Mouse (Mus musculus): ENCODE data around the gene Primpol.

Primpol gene

DNA sequence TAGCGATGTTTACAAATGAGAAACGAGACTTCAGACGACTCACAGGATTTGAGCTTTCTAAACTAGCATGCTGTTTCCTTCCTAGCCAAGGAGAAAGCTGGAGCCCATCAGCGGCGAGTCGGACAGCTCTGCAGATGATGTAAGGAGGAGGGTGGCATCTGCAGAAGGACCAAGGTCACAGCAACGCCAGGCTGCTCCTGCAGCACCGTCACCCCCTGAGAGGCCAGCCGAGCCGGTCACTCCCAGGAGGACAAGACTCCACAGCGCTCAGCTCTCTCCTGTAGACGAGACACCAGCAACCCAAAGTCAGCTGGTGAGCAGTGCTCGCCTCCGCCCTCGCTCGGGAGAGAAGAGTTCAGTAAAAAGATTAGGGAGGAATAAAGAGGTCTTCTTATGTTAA lies 54.7 kb downstream of the Primpol start:
- Histone ChIP-seq H3K27me3 (ENCODE audit: control insufficient read depth, insufficient read depth, low read length, poor library complexity, severe bottlenecking) (no peaks in the 10 kb centered on the region), H3K36me3 (ENCODE audit: control insufficient read depth, insufficient read depth, low read length, poor library complexity, severe bottlenecking) (no peaks in the 10 kb centered on the region)
- no peak for DNase-seq (ENCODE audit: low read depth, low spot score)

DNA sequence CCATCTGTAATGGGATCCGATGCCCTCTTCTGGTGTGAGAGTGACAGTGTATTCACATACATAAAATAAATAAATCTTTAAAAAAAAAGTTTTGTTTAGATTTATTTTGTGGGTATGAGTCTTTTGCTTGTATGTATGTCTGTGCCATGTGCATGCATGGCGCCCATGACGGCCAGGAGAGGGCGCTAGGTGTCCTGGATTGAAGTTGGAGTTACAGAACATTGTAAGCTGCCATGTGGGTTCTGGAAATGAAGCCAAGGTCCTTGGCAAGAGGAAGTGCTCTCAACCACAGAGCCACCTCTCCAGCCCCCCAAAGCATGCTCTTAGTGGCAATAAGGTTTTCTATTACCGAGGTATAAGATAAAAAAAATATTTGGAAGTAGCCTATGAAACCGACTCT lies 57.6 kb downstream of the Primpol start:
- Histone ChIP-seq H3K27me3 (ENCODE audit: control insufficient read depth, insufficient read depth, low read length, poor library complexity, severe bottlenecking) (no peaks in the 10 kb centered on the region), H3K36me3 (ENCODE audit: control insufficient read depth, insufficient read depth, low read length, poor library complexity, severe bottlenecking) (no peaks in the 10 kb centered on the region)
- peak; percentile 47 for DNase-seq (ENCODE audit: low read depth, low spot score)

DNA sequence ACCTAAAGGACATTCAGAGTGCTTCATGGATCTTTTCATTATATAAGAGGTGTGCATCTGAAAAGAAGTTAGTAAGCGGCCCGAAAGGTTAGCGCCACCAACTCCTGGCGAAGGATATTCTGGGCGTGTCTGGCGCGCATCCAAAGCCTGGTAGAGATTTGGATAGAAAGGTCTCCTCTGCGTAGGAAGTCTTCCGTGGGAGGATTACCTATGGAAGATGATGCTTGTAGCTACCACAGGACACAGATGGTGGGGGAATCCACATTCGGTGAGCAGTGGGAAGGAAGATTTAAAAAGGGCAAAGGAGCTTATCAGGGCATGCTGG lies 64.6 kb downstream of the Primpol start:
- Histone ChIP-seq H3K27me3 (ENCODE audit: control insufficient read depth, insufficient read depth, low read length, poor library complexity, severe bottlenecking) (no peaks in the 10 kb centered on the region), H3K36me3 (ENCODE audit: control insufficient read depth, insufficient read depth, low read length, poor library complexity, severe bottlenecking) (no peaks in the 10 kb centered on the region)
- no peak for DNase-seq (ENCODE audit: low read depth, low spot score)

DNA sequence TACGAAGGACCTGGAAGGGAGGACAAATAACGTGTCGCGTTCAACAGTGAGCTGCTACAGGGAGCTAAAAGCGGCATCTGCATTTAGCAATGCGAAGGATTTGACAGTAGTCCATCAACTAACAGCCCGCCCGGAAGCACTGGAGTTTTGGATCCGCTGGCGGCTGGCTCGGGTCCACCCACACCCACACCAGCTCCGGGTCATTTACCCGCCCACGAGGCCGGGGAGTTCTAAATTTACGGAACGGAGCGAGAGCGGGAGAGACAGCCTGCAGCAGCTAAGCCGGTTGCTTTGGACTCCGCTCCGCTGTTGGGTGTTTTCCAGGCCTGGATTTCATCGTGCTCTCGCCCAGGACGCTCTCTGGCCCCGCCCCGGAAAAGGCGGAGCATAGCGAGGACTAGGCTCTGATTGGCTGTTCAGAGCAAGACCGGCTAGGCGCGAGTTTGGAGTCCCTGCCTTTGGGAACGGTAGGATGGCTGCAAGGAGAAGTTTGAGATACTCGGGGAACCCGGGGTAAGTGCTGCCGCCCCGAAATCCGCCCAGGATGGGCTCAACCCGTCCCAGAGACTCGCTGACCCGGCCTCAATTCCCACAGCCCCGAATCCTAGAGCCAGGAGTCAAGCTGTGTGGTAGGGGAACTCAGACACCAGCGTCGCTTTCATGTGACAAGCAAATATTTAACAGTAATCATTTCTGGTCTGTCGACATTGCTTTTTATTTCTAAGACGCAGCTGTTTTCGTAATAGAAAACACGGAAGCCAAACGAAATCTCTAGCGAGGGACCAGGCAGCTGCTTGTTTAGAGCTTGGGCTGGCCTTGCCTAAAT lies 65.2 kb downstream of the Primpol start, which contains the start of gene Cenpu:
Gene Cenpu (plus strand): TSS at position 414 of the 826 bp plus-strand sequence.
- H3K36me3 ChIP-seq (ENCODE audit: control insufficient read depth, insufficient read depth, low read length, poor library complexity, severe bottlenecking) = no peaks in the 10 kb centered on the region
- DNase-seq (ENCODE audit: low read depth, low spot score) = peak; percentile 99
- no peaks in the 10 kb centered on the region for H3K27me3 ChIP-seq (ENCODE audit: control insufficient read depth, insufficient read depth, low read length, poor library complexity, severe bottlenecking)

DNA sequence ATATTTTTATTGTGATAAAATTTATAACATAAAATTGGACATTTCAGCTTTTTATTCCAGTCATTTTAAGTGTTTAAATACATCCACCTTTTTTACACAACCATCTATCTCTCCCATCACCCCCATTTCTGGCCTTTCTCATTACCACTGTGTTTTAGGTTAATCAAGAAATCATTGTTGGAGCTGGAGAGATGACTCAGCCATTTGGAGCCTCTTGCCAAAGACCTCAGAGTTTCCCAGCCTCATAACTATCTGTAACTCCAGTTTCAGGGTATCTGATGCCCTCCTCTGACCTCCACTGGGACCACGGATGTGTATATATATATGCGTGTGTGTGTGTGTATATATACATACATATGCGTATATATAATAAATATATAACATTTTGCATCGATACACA lies 66.0 kb downstream of the Primpol start:
- Histone ChIP-seq H3K36me3 (ENCODE audit: control insufficient read depth, insufficient read depth, low read length, poor library complexity, severe bottlenecking) (no peaks in the 10 kb centered on the region), H3K27me3 (ENCODE audit: control insufficient read depth, insufficient read depth, low read length, poor library complexity, severe bottlenecking) (no peaks in the 10 kb centered on the region)
- no peak for DNase-seq (ENCODE audit: low read depth, low spot score)

DNA sequence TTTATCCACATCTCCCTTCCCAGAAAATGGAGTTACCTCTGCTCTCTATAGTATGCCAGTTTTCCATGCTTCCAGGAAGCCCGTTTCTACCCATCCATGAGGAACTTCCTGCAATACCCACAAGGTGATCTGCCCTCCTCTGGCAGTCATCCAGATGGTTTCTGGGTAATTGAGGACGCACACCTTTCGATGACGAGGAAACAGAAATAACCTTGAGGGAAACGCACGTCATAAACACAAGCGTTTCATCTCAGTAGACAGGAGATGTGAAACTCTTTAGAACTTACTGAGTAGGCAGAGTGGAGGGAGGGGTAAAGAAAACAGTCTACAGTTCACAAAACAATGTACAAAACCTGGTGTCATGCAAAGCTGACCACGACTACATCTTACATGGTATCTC lies 67.0 kb downstream of the Primpol start:
- Histone ChIP-seq H3K36me3 (ENCODE audit: control insufficient read depth, insufficient read depth, low read length, poor library complexity, severe bottlenecking) (no peaks in the 10 kb centered on the region), H3K27me3 (ENCODE audit: control insufficient read depth, insufficient read depth, low read length, poor library complexity, severe bottlenecking) (no peaks in the 10 kb centered on the region)
- DNase-seq (ENCODE audit: low read depth, low spot score) = peak; percentile 82

DNA sequence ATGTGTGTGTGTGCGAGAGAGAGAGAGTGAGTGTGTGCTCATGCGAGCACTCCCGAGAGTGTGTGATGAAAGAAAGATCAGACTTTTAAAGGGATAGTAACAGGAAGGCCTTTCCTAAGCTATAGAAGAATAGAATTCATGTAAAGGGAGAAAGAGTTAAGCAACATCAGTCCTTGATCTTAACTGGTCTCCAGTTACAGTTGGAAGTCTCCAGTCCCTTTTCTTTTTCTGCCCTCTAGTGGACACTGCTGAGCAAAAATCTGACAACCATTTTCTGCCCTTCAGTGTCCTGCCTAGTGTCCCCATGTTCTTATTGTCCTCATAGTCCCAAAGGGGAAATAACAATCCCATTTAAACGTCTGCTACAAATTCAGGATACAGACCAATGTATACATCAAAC lies 69.8 kb downstream of the Primpol start:
- Histone ChIP-seq H3K36me3 (ENCODE audit: control insufficient read depth, insufficient read depth, low read length, poor library complexity, severe bottlenecking) (no peaks in the 10 kb centered on the region), H3K27me3 (ENCODE audit: control insufficient read depth, insufficient read depth, low read length, poor library complexity, severe bottlenecking) (no peaks in the 10 kb centered on the region)
- DNase-seq (ENCODE audit: low read depth, low spot score) = peak; percentile 77

DNA sequence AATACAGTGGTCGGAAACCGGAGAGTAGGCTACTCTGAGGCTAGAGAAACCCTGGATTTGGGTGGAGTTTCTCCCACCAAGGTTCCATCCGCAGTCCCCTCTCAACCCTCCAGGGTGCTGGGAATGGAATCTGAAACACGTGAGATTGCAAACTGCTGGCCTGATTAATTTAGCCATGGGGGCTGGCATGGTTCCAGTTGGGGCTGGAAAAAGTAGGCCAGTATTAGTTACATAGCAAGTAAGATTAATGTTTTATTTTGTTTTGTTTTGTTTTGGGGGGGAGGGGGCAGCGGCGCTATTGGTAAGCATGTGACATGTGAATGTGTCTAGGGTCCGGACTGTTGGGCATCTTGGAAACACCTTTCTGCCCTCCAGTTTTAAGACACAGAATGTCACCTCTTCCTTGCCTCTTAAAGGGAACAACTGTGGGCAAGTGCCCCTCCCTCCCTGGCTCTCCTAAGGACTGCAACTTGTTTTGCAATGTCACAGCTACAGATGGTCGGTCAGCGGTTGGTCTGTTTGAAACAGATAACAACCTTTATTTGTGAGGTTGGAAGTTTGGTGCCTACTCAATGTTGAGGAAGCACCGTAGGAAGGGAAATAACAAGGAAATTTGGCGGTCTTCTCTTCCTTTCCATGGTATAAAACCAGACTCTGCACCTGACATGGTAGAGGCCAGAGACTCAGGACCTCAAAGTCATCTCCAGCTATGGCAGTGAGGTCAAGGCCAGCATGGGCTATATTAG lies 70.4 kb downstream of the Primpol start:
- DNase-seq (ENCODE audit: low read depth, low spot score) = no peak

DNA sequence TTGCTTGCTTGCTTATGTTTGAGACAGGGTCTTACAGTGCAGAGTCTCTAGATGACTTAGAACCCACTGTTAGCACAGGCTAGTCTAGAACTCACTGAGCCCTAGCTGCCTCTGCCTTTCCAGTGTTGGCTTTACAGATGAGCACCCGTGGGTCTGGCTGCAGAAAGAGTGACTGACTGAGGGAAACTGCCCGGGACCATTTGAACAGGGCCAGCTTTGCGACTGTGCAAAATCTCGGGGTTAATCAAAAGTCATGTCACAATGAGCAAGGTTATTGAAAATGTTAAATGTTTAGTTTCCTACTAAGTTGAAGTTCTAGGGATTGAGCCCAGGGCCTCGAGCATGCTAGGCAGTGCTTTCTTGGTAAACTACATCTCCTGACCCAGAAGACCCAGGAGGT lies 71.2 kb downstream of the Primpol start:
- no peak for DNase-seq (ENCODE audit: low read depth, low spot score)
- no peaks in the 10 kb centered on the region for H3K27me3 ChIP-seq (ENCODE audit: control insufficient read depth, insufficient read depth, low read length, poor library complexity, severe bottlenecking)
- no peaks in the 10 kb centered on the region for H3K36me3 ChIP-seq (ENCODE audit: control insufficient read depth, insufficient read depth, low read length, poor library complexity, severe bottlenecking)

More for the DNA sequence above, 70.4 kb downstream of the Primpol start:
- H3K27me3 ChIP-seq (ENCODE audit: control insufficient read depth, insufficient read depth, low read length, poor library complexity, severe bottlenecking) = no peaks in the 10 kb centered on the region
- H3K36me3 ChIP-seq (ENCODE audit: control insufficient read depth, insufficient read depth, low read length, poor library complexity, severe bottlenecking) = no peaks in the 10 kb centered on the region

DNA sequence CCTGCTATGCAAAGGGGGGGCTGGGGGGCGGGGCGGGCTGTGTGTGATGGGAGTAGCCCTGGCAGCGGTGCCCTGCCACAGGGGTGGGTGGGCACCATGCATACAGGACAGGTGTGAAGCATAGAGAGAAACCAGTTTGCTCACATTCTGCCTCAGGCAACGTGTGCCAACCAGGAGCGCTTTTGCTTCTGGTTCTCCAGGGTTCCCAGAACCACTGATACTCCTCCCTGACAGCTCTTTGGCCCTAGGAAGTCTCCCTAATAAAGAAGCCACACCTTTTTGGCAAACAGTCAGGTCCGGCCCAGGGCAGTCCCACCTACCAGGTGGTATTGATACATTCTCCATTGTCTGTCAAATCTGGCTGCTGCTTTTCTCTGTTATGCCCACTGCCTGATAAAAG lies 73.3 kb downstream of the Primpol start:
- DNase-seq (ENCODE audit: low read depth, low spot score) = no peak
- H3K36me3 ChIP-seq (ENCODE audit: control insufficient read depth, insufficient read depth, low read length, poor library complexity, severe bottlenecking) = no peaks in the 10 kb centered on the region

DNA sequence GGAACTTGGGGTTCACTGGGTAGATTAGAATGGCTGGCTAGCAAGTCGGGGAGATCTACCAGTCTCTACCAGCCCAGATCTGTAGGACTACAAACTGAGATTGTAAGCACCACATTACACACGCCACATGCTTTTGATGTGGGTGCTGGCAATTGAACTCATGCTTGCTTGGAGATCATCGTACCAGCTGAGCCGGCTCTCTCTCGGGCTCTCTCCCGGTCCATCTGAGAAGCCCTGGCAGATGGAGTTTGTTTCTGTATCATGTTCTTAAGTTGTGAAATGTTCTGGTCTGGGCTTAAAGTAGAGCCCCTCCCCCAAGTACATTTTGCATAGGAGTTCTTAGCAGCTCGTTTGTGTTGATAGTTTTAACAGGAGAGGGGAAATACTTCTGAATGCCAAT lies 73.8 kb downstream of the Primpol start:
- Histone ChIP-seq H3K36me3 (ENCODE audit: control insufficient read depth, insufficient read depth, low read length, poor library complexity, severe bottlenecking) (no peaks in the 10 kb centered on the region), H3K27me3 (ENCODE audit: control insufficient read depth, insufficient read depth, low read length, poor library complexity, severe bottlenecking) (no peaks in the 10 kb centered on the region)
- no peak for DNase-seq (ENCODE audit: low read depth, low spot score)

More for the DNA sequence above, 73.3 kb downstream of the Primpol start:
- H3K27me3 ChIP-seq (ENCODE audit: control insufficient read depth, insufficient read depth, low read length, poor library complexity, severe bottlenecking) = no peaks in the 10 kb centered on the region

DNA sequence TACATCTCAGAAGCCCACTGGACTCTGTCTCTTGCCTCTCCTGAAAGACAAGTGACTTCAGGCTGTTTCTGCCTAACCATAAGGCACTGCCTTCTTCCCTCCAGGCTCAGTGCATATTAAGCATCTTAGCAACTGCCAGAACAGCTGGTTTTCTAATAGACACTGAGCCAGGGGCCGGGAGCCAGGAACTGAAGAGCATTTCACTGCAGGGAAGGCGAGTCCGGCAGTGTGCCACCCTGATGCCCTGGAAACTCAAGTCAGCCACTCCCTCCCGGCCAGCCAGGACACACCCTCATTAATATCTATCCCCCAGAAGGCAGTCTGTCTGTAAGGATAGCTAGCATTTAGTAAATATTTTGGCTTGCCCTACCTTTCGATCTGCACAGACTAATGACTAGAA lies 77.3 kb downstream of the Primpol start:
- DNase-seq (ENCODE audit: low read depth, low spot score) = no peak
- Histone ChIP-seq H3K36me3 (ENCODE audit: control insufficient read depth, insufficient read depth, low read length, poor library complexity, severe bottlenecking) (no peaks in the 10 kb centered on the region), H3K27me3 (ENCODE audit: control insufficient read depth, insufficient read depth, low read length, poor library complexity, severe bottlenecking) (no peaks in the 10 kb centered on the region)

DNA sequence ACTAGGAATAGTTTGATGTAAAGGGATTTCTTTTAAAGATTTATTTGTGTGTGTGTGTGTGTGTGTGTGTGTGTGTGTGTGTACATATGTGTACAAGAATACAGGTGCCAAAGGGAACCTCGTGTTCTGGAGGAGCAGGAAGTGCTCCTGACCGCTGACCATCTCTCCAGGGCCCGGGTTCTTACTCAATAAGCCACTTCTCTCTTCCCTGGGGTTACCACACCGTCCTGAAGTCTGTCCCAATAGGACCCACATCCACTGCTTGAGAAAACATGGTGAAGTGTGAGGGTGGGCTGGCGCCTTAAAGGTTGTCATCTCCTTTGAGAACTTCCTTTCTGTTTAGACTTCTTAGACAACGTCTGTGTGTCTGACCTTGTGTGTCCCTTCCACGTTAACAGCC lies 83.1 kb downstream of the Primpol start:
- no peaks in the 10 kb centered on the region for H3K27me3 ChIP-seq (ENCODE audit: control insufficient read depth, insufficient read depth, low read length, poor library complexity, severe bottlenecking)
- no peak for DNase-seq (ENCODE audit: low read depth, low spot score)
- H3K36me3 ChIP-seq (ENCODE audit: control insufficient read depth, insufficient read depth, low read length, poor library complexity, severe bottlenecking) = no peaks in the 10 kb centered on the region

DNA sequence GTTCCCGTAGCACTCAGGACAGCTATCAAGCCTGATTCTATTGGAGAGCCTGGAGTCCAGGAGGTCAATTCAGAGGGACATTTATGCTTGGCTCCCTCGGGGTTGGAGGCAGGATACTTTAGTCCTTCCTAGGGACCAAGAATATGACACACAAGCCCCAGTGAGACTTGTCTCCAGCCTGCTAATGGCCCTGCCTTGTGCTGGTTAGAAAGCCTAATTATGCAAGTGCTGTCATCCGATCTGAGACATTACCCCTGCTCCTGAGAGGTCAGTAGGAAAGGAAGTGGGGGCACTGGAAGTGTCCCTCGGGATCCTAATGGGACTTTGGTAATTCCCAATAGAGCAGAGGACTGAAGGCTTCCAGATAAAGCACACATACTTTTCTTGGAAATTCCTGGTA lies 86.5 kb downstream of the Primpol start:
- Histone ChIP-seq H3K36me3 (ENCODE audit: control insufficient read depth, insufficient read depth, low read length, poor library complexity, severe bottlenecking) (no peaks in the 10 kb centered on the region; the same call in 1 of the 2 replicates), H3K27me3 (ENCODE audit: control insufficient read depth, insufficient read depth, low read length, poor library complexity, severe bottlenecking) (no peaks in the 10 kb centered on the region)
- no peak for DNase-seq (ENCODE audit: low read depth, low spot score)

DNA sequence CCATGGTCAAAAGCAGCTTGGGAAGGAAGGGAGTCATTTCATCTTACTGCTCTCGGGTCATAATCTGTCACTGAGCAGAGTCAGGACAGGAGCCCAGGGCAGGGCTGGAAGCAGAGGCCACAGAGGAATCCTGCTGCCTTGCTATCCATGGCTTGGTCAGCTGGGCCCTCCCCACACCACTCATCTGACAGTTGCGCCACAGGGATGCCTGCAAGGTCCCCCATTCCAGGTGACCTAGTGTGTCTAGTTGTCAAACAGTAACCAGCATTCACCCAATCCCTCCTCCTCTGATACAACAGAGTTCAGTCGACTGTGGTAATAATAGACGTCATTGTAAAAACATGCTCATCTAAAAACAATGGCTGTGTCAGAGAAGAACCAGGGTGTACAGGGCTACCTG lies 87.5 kb downstream of the Primpol start:
- H3K36me3 ChIP-seq (ENCODE audit: control insufficient read depth, insufficient read depth, low read length, poor library complexity, severe bottlenecking) = no peaks in the 10 kb centered on the region; the same call in 1 of the 2 replicates
- no peaks in the 10 kb centered on the region for H3K27me3 ChIP-seq (ENCODE audit: control insufficient read depth, insufficient read depth, low read length, poor library complexity, severe bottlenecking)
- no peak for DNase-seq (ENCODE audit: low read depth, low spot score)
